Mouse (Mus musculus) testis, adult 2 months (tissue): Measurements from ENCODE around the gene Smg6.

ENCODE experiments used
- CTCF ChIP-seq: fragments of 200-500 bp; IDR thresholded peaks from 2 replicates; pipeline ENCODE4 v1.5.1; 2012; ENCODE audit warnings: low read depth, mild to moderate bottlenecking, inconsistent platforms, low read length, moderate library complexity; ENCODE audit not compliant: control insufficient read depth, insufficient read depth, insufficient replicate concordance
- POLR2A ChIP-seq: fragments of 200-500 bp; IDR thresholded peaks from 2 replicates; pipeline ENCODE4 v1.6.1; 2012; ENCODE audit warnings: low read depth, mild to moderate bottlenecking, inconsistent platforms, low read length, moderate library complexity; ENCODE audit not compliant: control insufficient read depth

DNA sequence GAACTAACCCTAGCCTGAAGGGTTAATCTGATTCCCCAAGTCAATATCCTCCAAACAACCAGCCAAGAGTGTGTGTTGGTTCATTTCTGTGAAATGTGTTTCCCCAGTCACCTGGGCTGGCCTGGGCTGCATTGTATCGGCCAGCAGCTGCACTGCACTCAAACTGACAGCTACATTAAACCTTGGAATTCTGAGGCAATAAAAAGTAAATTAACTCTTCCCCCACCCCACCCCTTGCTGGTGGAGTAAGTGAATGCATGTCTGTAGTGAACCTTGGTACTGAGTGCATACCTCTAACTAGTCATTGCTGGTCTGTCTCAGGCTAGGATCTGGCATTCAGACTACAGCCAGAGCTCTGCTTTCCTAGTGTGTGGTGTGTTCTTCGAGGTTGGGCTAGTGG is 124.2 kb downstream of the Smg6 start:
- no peak for TF ChIP-seq POLR2A
- TF ChIP-seq CTCF: no peak
